Mouse (Mus musculus): ENCODE results near the gene Prps1. TPM values are rescaled to one million over a fixed set of nuclear protein-coding genes. Genes with fewer than 3 reads are reported as not detected.
"Not testable (repeated sequence)": the region's sequence is repeated elsewhere in the genome, so short reads cannot be mapped to it uniquely, and the experiment has no call there.

Prps1 gene
- polyA plus RNA-seq, 1 experiment from 2014 or later, result 45.1 TPM

- H3K9me3 ChIP-seq (ENCODE audit: control insufficient read depth, low read length), result no peaks in the 10 kb centered on the region
- ATAC-seq (ENCODE audit: low read depth) (no peak), DNase-seq (ENCODE audit: low spot score) (no peak)
- H3K4me3 ChIP-seq (ENCODE audit: low read depth, low read length), result no peak overlapping the region
- no peaks in the 10 kb centered on the region for H3K36me3 ChIP-seq (ENCODE audit: control insufficient read depth, insufficient read depth, low read length)
- peaks cover 9% of the 10 kb centered on the region for H3K27me3 ChIP-seq (replicated peaks; ENCODE audit: control insufficient read depth, insufficient read depth, low read length)
- H3K9ac ChIP-seq (ENCODE audit: low read depth, low read length), result no peak overlapping the region
- WGBS, result 72% methylated on average over 6 of the region's 6 CpGs
- H3K27ac ChIP-seq (replicated peaks; ENCODE audit: low read depth, low read length), result no peak overlapping the region; the same call in 1 of the 2 replicates
- no peak overlapping the region for H3K4me2 ChIP-seq (ENCODE audit: low read depth, low read length)
- peaks cover 6% of the 10 kb centered on the region for H3K4me1 ChIP-seq (ENCODE audit: control insufficient read depth, insufficient read depth, low read length)
Observed at GRCm38 (mm10) chrX:140506436-140507180, 50.2 kb downstream of the Prps1 start.

- no peaks in the 10 kb centered on the region for H3K36me3 ChIP-seq (ENCODE audit: control insufficient read depth, insufficient read depth, low read length)
- no peak overlapping the region for H3K27ac ChIP-seq (replicated peaks; ENCODE audit: low read depth, low read length)
- no peak overlapping the region for H3K9ac ChIP-seq (ENCODE audit: low read depth, low read length)
- no peaks in the 10 kb centered on the region for H3K9me3 ChIP-seq (ENCODE audit: control insufficient read depth, low read length)
- peaks cover 16% of the 10 kb centered on the region for H3K27me3 ChIP-seq (replicated peaks; ENCODE audit: control insufficient read depth, insufficient read depth, low read length)
- H3K4me3 ChIP-seq (ENCODE audit: low read depth, low read length), result no peak overlapping the region
- DNase-seq (ENCODE audit: low spot score) (no peak), ATAC-seq (ENCODE audit: low read depth) (no peak)
- no peak overlapping the region for H3K4me2 ChIP-seq (ENCODE audit: low read depth, low read length)
- peaks cover 11% of the 10 kb centered on the region for H3K4me1 ChIP-seq (ENCODE audit: control insufficient read depth, insufficient read depth, low read length)
- 77% methylated on average over 1 of the region's 1 CpGs for WGBS
Observed at GRCm38 (mm10) chrX:140507377-140507776, 51.0 kb downstream of the Prps1 start.

GRCm38 (mm10) chrX:140508791-140509190 lies 52.4 kb downstream of the Prps1 start:
- Histone ChIP-seq H3K27me3 (replicated peaks; ENCODE audit: control insufficient read depth, insufficient read depth, low read length) (peaks cover 16% of the 10 kb centered on the region), H3K4me1 (ENCODE audit: control insufficient read depth, insufficient read depth, low read length) (peaks cover 11% of the 10 kb centered on the region)
- H3K36me3 ChIP-seq (ENCODE audit: control insufficient read depth, insufficient read depth, low read length); ATAC-seq (ENCODE audit: low read depth); H3K9ac ChIP-seq (ENCODE audit: low read depth, low read length); H3K9me3 ChIP-seq (ENCODE audit: control insufficient read depth, low read length); H3K4me2 ChIP-seq (ENCODE audit: low read depth, low read length); H3K4me3 ChIP-seq (ENCODE audit: low read depth, low read length); H3K27ac ChIP-seq (replicated peaks; ENCODE audit: low read depth, low read length); DNase-seq (ENCODE audit: low spot score): not testable (repeated sequence)
- 69% methylated on average over 4 of the region's 4 CpGs for WGBS

GRCm38 (mm10) chrX:140509817-140510216 lies 53.4 kb downstream of the Prps1 start:
- ATAC-seq (ENCODE audit: low read depth), result no peak
- 51% methylated on average over 6 of the region's 6 CpGs for WGBS
- Histone ChIP-seq H3K36me3 (ENCODE audit: control insufficient read depth, insufficient read depth, low read length) (no peaks in the 10 kb centered on the region), H3K27me3 (replicated peaks; ENCODE audit: control insufficient read depth, insufficient read depth, low read length) (peaks cover 16% of the 10 kb centered on the region), H3K9me3 (ENCODE audit: control insufficient read depth, low read length) (no peaks in the 10 kb centered on the region), H3K4me2 (ENCODE audit: low read depth, low read length) (no peak overlapping the region), H3K4me3 (ENCODE audit: low read depth, low read length) (no peak overlapping the region), H3K27ac (replicated peaks; ENCODE audit: low read depth, low read length) (peak overlapping the region; percentile 65; the same call in 1 of the 2 replicates), H3K9ac (ENCODE audit: low read depth, low read length) (no peak overlapping the region), H3K4me1 (ENCODE audit: control insufficient read depth, insufficient read depth, low read length) (peaks cover 11% of the 10 kb centered on the region)
- no peak for DNase-seq (ENCODE audit: low spot score)

GRCm38 (mm10) chrX:140510696-140511429 lies 54.5 kb downstream of the Prps1 start:
- 31% methylated on average over 24 of the region's 24 CpGs for WGBS
- H3K27me3 ChIP-seq (replicated peaks; ENCODE audit: control insufficient read depth, insufficient read depth, low read length), result peaks cover 18% of the 10 kb centered on the region
- peak overlapping the region; percentile 47 for H3K4me2 ChIP-seq (ENCODE audit: low read depth, low read length)
- H3K9ac ChIP-seq (ENCODE audit: low read depth, low read length), result peak overlapping the region; percentile 53
- no peaks in the 10 kb centered on the region for H3K36me3 ChIP-seq (ENCODE audit: control insufficient read depth, insufficient read depth, low read length)
- H3K27ac ChIP-seq (replicated peaks; ENCODE audit: low read depth, low read length), result peak overlapping the region; percentile 65
- peaks cover 11% of the 10 kb centered on the region for H3K4me1 ChIP-seq (ENCODE audit: control insufficient read depth, insufficient read depth, low read length)
- ATAC-seq (ENCODE audit: low read depth), result peak; percentile 82
- DNase-seq (ENCODE audit: low spot score), result peak; percentile 57
- H3K4me3 ChIP-seq (ENCODE audit: low read depth, low read length), result peak overlapping the region; percentile 13
- H3K9me3 ChIP-seq (ENCODE audit: control insufficient read depth, low read length), result no peaks in the 10 kb centered on the region

GRCm38 (mm10) chrX:140511687-140512651 lies 55.6 kb downstream of the Prps1 start:
- Histone ChIP-seq H3K4me3 (ENCODE audit: low read depth, low read length) (no peak overlapping the region), H3K9ac (ENCODE audit: low read depth, low read length) (no peak overlapping the region), H3K27ac (replicated peaks; ENCODE audit: low read depth, low read length) (peak overlapping the region; percentile 65; the same call in 1 of the 2 replicates), H3K4me2 (ENCODE audit: low read depth, low read length) (peak overlapping the region; percentile 47; the same call in 1 of the 2 replicates), H3K9me3 (ENCODE audit: control insufficient read depth, low read length) (no peaks in the 10 kb centered on the region), H3K36me3 (ENCODE audit: control insufficient read depth, insufficient read depth, low read length) (no peaks in the 10 kb centered on the region), H3K4me1 (ENCODE audit: control insufficient read depth, insufficient read depth, low read length) (peaks cover 11% of the 10 kb centered on the region), H3K27me3 (replicated peaks; ENCODE audit: control insufficient read depth, insufficient read depth, low read length) (peaks cover 19% of the 10 kb centered on the region)
- ATAC-seq (ENCODE audit: low read depth) (no peak), DNase-seq (ENCODE audit: low spot score) (no peak)
- 43% methylated on average over 5 of the region's 7 CpGs for WGBS

GRCm38 (mm10) chrX:140513379-140513778 lies 57.0 kb downstream of the Prps1 start:
- Histone ChIP-seq H3K4me1 (ENCODE audit: control insufficient read depth, insufficient read depth, low read length) (peaks cover 11% of the 10 kb centered on the region), H3K9me3 (ENCODE audit: control insufficient read depth, low read length) (no peaks in the 10 kb centered on the region), H3K27me3 (replicated peaks; ENCODE audit: control insufficient read depth, insufficient read depth, low read length) (peaks cover 20% of the 10 kb centered on the region; the same call in 1 of the 2 replicates), H3K27ac (replicated peaks; ENCODE audit: low read depth, low read length) (no peak overlapping the region), H3K9ac (ENCODE audit: low read depth, low read length) (no peak overlapping the region), H3K36me3 (ENCODE audit: control insufficient read depth, insufficient read depth, low read length) (no peaks in the 10 kb centered on the region), H3K4me3 (ENCODE audit: low read depth, low read length) (no peak overlapping the region), H3K4me2 (ENCODE audit: low read depth, low read length) (no peak overlapping the region)
- DNase-seq (ENCODE audit: low spot score) (no peak), ATAC-seq (ENCODE audit: low read depth) (no peak)
- 85% methylated on average over 2 of the region's 2 CpGs for WGBS

GRCm38 (mm10) chrX:140518351-140518750 lies 61.9 kb downstream of the Prps1 start:
- ATAC-seq (ENCODE audit: low read depth), result no peak
- peaks cover 14% of the 10 kb centered on the region; the same call in 1 of the 2 replicates for H3K27me3 ChIP-seq (replicated peaks; ENCODE audit: control insufficient read depth, insufficient read depth, low read length)
- DNase-seq (ENCODE audit: low spot score), result no peak

More at GRCm38 (mm10) chrX:140518351-140518750, 61.9 kb downstream of the Prps1 start:
- no peak overlapping the region for H3K9ac ChIP-seq (ENCODE audit: low read depth, low read length)
- no peak overlapping the region for H3K27ac ChIP-seq (replicated peaks; ENCODE audit: low read depth, low read length)
- no peak overlapping the region for H3K4me3 ChIP-seq (ENCODE audit: low read depth, low read length)
- H3K4me2 ChIP-seq (ENCODE audit: low read depth, low read length), result no peak overlapping the region
- no peaks in the 10 kb centered on the region for H3K36me3 ChIP-seq (ENCODE audit: control insufficient read depth, insufficient read depth, low read length)
- 81% methylated on average over 8 of the region's 8 CpGs for WGBS
- H3K9me3 ChIP-seq (ENCODE audit: control insufficient read depth, low read length), result no peaks in the 10 kb centered on the region
- H3K4me1 ChIP-seq (ENCODE audit: control insufficient read depth, insufficient read depth, low read length), result no peaks in the 10 kb centered on the region

Data from embryonic facial prominence, embryonic 14.5 days (tissue).